Mouse (Mus musculus) layer of hippocampus, postnatal 14 days (tissue): ENCODE data around the gene Spx. TPM values are rescaled to one million over a fixed set of nuclear protein-coding genes. Genes with fewer than 3 reads are reported as not detected.
A peak's percentile ranks its signal among the peaks of the same experiment; 100 is the strongest.

ENCODE experiments used
- DNase-seq, 2 experiments: peaks; one replicate each; pipeline ENCODE4 v3.0.0; 2021 to 2022; ENCODE audit warnings: low spot score in 2 of 2, mixed read lengths in 1 of 2
- total RNA-seq, 2 experiments: library from RNA; stranded (reverse); gene quantifications; 2 replicates each; pipeline ENCODE4 v1.2.3; 2021

Gene Spx
- total RNA-seq, 2 experiments from 2014 or later, result 1.4 to 1.7 TPM

GRCm38 (mm10) chr6:142424976-142425375, 11.7 kb downstream of the Spx start:
- DNase-seq, result no peak

- no peak for DNase-seq
These were observed 15.8 kb downstream of the Spx start for GRCm38 (mm10) chr6:142429072-142429471.

- DNase-seq, result no peak
These were observed 38.1 kb downstream of the Spx start for GRCm38 (mm10) chr6:142451381-142451780.

- DNase-seq, result no peak
These were observed 40.1 kb downstream of the Spx start for GRCm38 (mm10) chr6:142453311-142453710.

GRCm38 (mm10) chr6:142455314-142455996, 42.2 kb downstream of the Spx start:
- DNase-seq, result peak in 1 of 2 experiments; percentile 11

GRCm38 (mm10) chr6:142458010-142458409, 44.8 kb downstream of the Spx start:
- DNase-seq, result no peak

GRCm38 (mm10) chr6:142459017-142459678, 45.9 kb downstream of the Spx start:
- no peak for DNase-seq

- no peak for DNase-seq
These were observed 49.0 kb downstream of the Spx start for GRCm38 (mm10) chr6:142462194-142462593.

Other genes with a start within 250 kb of the Spx start
- gene Slco1a6, start 204.9 kb upstream of the Spx start, total RNA-seq, result 1 to 10 TPM in 1 of 2 experiments, not detected in 1; 1.4 TPM
- not detected for gene Iapp, start 115.0 kb upstream of the Spx start, total RNA-seq
- gene Slco1a5, start 90.5 kb upstream of the Spx start, total RNA-seq, result under 1 TPM in 1 of 2 experiments, not detected in 1; 0.16 TPM
- 10 to 100 TPM; 10.9 to 13.0 TPM for gene Pyroxd1, start 67.8 kb upstream of the Spx start, total RNA-seq
- gene Recql, start 26.4 kb upstream of the Spx start, total RNA-seq, result 10 to 100 TPM; 22.2 to 25.2 TPM
- 10 to 100 TPM; 26.7 to 27.5 TPM for gene Golt1b, start 26.2 kb upstream of the Spx start, total RNA-seq
- gene Gys2, start 59.7 kb downstream of the Spx start, total RNA-seq, result under 1 TPM in 1 of 2 experiments, not detected in 1; 0.23 TPM
- 100 to 1,000 TPM; 450 to 461 TPM for gene Ldhb, start 94.5 kb downstream of the Spx start, total RNA-seq
- gene Kcnj8, start 158.2 kb downstream of the Spx start, total RNA-seq, result 1 to 10 TPM; 2.8 to 4.1 TPM